Mouse (Mus musculus): ENCODE data around the gene Sh3bgrl3.
A peak's percentile ranks its signal among the peaks of the same experiment; 100 is the strongest.

Sh3bgrl3 gene

GRCm38 (mm10) chr4:134110653-134111052 is 17.9 kb downstream of the Sh3bgrl3 start:
- no peak for DNase-seq (ENCODE audit: low spot score)

GRCm38 (mm10) chr4:134108196-134108595 is 20.4 kb downstream of the Sh3bgrl3 start:
- DNase-seq (ENCODE audit: low spot score) = no peak

DNA sequence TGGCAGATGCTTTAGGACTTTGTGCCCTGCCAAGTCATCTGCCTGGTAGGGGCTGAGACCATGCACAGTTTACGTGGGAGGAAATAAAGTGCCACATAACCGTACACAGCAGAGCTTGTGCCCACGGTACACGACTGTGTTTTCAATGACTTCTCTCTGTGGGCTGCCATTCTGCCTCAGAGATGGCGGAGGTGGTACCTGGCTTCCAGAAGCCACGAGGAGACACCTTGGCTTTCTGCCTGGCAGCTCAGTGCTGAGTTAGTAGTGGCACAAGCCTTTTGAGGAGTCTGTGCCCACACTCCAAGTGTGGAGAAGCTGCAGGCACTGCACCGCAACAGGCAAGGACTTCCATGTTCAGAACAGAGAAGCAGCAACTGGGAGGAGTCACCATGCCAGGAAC is 20.9 kb downstream of the Sh3bgrl3 start:
- no peak for DNase-seq (ENCODE audit: low spot score)

DNA sequence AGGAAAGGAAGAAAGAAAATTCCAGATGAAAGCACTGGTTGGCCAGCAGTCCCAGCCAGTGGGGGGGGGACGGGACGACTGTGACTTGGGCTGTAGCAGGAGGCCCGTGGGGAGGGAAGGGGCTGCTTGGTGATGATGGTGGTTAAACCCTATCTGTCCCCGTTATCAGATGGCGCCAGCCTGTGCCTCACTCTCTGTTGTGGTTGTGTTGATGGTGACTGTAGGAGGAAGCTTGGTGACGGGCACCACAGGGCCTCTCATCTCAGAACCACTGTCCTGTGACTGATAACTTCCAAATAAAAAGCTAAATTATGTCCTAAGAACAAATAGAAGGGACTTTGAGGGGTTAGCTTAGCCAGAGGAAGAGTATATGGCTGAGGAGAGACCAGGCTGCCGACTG is 22.5 kb downstream of the Sh3bgrl3 start:
- no peak for DNase-seq (ENCODE audit: low spot score)

DNA sequence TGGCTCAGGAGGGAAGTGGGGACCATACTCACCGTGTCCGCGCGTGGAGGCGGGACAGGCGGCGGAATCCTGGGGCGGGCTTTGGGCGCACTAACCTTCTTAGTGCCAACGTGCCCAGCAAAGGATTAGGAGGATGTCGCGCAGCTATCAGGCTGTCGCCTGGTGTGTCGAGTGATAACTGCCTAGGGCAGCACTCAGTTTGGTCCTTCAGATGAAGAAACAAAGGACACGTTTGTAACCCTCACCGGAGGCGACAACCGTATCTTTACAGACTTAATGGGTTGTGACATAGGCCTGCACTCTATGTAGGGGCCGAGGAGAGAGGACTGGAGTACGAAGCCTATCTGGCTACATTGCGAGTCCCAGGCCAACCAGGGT is 25.9 kb downstream of the Sh3bgrl3 start:
- DNase-seq (ENCODE audit: low spot score) = no peak

DNA sequence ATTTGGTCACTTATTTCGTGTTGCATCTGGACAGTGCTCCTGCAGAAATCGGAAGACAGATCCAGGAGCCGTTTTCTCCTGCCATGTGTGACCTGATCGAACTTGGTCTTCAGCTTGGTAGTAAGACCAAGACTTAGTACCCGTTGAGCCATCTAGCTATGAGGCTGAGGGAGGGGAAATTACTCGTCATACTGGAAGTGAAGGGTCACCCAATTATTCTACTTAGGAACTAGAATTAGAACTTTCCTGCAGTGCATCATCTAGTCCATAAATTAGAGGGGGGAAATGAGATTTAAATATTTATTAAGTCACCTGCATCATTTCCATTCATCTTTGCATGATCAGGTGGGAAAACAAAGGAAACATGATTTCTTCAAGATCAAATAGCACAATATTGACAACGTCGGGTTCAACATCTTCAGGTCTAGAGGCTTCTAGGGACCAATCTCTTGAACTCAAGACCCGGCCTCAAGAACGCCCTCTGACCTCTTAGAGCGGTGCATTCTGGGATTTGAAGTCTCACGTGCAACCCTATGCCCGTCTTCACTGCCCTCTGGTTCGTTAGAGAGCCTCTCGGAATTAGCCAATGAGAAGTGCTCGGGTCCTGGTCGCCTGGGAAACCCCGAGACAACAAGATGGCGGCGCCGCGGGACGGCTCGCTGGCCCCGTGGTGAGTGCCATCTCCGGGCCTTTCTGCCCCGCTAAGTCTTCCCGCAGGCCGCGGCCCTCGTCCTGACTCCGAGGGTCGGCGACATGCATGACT is 26.4 kb downstream of the Sh3bgrl3 start, which contains the start of gene Ubxn11:
TSS of gene Ubxn11 (plus strand) at position 592 of the 763 bp plus-strand sequence.
- DNase-seq (ENCODE audit: low spot score) = peak; percentile 89

DNA sequence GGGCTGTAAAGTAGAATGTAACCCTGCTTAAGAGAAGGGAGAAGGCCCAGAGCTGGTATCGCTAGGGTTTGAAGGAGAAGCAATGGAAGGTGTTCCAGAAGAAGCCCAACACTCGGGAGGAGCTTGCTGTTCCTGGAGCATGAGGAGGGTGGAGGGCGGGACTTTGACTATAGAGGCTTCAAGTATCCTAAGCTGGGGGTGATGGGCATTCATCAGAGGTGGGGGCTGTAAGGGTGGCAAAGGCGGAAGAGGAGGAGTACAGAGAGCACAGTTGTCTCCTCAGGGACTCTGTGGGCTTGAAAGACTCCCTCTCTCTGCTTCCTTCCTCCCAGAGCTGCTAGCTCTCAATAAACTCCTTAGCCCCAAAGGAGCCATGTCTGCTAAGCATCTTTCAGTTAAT is 28.3 kb downstream of the Sh3bgrl3 start:
- DNase-seq (ENCODE audit: low spot score) = no peak

- no peak for DNase-seq (ENCODE audit: low spot score)
Measured at GRCm38 (mm10) chr4:134098628-134099027, 30.0 kb downstream of the Sh3bgrl3 start.

DNA sequence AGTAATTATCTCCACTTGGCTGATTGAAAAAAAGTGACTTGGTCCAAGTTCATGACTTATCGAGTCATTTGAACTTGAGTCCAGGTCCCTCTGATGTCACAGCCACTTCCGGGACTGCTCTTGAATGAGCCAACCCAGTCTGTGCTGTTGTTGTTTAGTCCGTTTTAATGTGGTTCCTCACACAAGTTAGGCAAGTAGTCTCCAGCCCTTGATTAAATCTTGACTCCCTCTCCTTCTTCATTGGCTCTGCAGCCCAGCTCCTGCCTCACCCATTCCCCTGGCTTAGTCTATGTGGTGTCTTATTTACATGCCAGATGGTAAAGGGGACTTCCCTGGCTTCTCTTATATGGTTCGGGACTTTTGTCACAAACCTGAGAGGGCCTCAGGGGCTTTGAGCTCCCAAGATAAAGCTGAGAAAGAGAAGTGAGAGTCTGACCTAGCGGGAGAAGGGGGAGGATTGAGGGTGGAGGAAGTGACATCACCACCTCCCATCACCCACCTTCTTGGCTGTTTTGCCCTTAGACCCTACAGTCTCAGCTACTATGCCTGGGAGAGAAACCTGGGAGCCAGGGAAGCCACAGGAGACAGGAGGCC is 31.5 kb downstream of the Sh3bgrl3 start:
- no peak for DNase-seq (ENCODE audit: low spot score)

GRCm38 (mm10) chr4:134096120-134096519 is 32.5 kb downstream of the Sh3bgrl3 start:
- DNase-seq (ENCODE audit: low spot score) = no peak

DNA sequence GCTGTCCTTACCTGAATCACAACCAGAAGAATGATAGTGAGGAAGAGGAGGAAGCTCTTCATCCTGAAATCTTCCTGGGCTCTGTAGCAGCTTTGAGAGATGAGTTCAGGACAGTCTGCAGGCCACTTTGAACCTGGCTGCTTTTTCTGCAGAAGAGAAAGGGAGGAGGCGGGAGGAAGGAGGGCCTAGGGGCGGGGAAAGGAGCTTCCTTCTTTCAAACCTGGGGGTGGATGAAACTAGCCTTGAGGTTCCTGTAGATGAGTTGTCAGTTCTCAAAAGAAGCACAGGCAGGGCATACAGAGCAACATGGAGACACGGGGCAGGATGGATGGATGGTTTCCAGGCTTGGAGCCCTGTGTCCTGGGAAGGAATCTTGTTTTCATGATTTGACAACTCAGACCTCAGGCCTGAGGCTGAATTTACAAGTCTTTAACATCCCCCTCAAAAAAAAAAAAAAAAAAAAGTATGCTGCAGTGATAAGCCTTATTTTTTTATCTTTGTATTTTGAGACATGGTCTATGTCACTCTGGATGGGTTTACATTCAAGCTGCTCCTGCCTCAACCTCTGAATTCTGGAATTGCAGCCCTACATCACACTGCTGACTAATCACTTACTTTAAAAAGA is 33.6 kb downstream of the Sh3bgrl3 start, which contains the start of gene Cd52:
TSS of gene Cd52 (minus strand) at position 160 of the 625 bp plus-strand sequence.
- no peak for DNase-seq (ENCODE audit: low spot score)

DNA sequence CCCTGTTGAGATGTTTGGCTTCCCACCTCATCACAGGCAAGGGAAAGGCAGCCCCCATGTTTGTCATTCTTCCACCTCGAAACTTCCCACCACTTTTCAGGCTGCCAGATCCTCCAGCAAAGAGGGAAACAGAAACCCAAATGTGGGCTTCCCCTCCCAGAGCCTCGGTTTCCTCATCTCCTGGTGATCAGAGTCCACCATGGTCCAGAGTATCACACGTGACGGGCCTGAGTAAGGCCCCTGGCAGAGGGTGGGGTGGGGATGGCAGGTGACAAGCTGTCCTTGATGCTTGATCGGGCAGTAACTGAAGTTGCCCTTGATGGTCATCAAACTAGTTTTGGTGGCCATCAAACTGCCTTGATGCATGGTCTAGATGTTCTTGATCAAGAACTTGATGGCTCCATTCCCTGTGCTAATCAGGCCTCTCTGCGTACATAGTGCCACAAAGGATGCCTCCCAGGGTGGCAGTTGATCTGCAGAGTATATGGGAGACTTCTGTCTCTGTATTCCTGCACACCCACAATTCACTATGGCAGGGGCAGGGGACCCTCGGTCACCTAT is 34.5 kb downstream of the Sh3bgrl3 start:
- no peak for DNase-seq (ENCODE audit: low spot score)

GRCm38 (mm10) chr4:134092382-134093288 is 36.0 kb downstream of the Sh3bgrl3 start:
- DNase-seq (ENCODE audit: low spot score) = peak; percentile 78

DNA sequence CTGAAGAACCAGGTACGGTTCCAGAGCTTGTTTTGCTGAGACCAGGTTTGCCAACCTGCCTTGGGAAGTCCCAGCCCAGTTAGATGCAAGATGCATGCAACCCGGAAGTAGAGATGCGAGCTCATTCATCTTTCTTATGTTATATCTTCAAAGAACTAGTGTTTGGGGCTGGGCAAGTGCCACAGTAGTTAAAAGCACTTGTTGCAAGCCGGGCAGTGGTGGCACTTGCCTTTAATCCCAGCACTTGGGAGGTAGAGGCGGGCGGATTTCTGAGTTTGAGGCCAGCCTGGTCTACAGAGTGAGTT is 37.4 kb downstream of the Sh3bgrl3 start:
- DNase-seq (ENCODE audit: low spot score) = no peak

DNA sequence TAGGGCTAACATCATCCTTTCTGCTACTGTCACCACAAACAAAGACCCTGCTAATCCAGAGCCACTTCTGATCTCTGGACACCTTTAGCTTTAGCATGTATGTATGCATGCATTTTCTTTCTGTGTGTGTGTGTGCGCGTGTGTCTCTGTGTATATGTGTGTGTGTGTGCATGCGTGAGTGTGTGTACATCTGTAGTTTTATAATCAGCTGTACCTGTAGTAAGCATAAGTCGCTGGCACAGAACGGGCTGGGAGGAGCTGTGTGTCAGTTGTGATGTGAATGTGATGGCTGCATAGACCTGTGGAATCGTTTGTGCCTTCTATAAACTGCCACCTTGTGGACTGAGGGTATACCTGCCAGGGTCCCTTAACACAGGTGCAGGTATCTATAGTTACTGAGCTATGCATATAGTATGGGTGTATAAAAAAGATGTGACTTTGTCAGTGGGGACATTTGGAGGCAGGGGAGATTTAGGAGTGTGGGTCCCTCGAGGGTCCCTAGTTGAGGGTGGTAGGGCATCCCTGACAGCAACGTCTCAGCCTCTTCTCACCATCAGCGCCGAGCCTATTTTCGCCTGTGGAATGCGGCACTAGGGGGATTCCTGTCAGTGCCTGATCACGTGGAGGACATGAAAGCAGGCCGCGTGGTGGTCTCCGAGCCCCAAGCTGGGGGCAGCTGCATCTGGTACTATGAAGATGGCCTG is 37.9 kb downstream of the Sh3bgrl3 start:
- DNase-seq (ENCODE audit: low spot score) = no peak

DNA sequence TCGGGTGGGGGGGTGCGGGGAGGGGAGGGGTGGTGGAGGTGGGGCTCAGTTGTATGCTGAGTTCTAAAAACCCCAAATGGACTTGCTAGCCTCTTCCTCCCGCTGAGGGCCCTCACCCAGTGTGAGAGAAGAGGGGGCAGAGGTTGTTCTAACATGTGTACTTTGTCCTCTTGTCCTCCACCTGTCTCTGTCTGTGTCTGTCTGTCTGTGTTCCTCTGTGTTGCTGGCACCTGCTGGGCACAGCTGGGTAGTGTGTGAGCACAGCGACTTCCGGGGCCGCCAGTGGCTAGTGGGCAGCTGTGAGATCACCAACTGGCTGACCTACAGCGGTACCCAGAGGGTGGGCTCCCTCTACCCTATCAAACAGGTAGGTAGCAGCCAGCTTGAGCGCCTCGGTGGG is 39.6 kb downstream of the Sh3bgrl3 start:
- DNase-seq (ENCODE audit: low spot score) = no peak

DNA sequence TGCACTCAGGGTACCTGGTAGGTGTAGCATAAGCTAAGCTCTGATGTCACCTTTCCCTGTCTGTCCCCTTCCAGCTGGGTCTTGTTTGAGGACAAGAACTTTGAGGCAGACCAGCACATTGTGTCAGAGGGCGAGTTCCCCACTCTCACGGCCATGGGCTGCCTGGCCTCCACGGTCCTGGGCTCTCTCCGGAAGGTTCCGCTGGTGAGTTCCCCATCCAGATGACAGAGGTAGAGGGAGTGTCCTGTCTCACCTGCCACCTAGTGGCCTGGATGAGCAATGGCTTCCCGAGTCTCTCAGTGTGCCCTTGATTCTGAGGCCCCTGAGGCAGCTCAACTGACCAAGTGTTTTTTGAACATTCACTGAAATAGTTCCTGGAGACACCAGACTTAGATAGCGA is 41.2 kb downstream of the Sh3bgrl3 start:
- no peak for DNase-seq (ENCODE audit: low spot score)

DNA sequence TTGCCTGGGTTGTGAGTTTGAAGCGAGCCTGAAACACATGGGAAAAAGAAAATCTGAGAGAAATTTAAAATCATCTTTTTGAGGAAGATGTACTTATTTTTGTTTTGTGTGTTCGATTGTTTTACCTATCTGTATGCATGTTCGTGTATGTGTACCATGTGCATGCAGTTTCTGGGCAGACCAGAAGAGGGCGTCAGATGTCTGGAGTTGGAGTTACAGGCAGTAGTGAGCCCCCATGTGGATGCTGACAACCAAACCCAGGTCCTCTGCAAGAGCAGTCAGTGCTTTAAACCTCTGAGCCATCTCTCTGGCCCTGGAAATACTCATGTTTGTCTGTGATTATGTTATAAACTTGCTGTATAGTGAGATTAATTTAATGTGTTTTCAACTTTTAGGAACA is 43.6 kb downstream of the Sh3bgrl3 start:
- DNase-seq (ENCODE audit: low spot score) = no peak

GRCm38 (mm10) chr4:134082460-134082859 is 46.1 kb downstream of the Sh3bgrl3 start:
- DNase-seq (ENCODE audit: low spot score) = no peak

DNA sequence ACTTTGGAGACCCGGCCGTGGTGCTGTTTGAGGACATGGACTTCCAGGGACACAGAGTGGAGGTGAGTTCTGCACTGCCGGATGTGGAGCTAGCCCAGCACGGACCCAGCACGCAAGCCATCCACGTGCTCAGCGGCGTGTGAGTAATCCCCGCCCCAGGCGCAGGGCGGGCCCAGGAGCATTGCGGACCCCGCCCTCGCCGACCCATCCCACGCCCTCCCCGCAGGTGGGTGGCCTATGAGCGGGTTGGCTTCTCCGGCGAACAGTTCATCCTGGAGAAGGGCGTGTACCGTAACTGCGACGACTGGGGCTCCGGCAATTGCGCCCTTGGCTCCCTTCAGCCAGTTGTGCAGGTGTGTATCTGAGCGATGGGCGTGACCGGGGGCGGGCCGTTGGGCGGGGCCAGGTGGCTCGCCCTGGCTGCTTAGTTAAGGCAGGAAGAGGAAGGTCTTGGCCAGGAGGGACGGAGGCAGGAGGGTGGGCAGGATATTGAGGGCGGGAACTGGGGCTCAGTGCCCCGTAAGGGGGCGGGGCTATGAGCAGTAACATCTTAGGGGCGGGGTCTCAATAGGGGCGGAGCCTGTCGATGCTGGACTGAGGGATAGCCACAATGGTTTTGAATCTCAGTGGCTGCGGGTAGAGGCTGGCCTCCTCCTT is 46.7 kb downstream of the Sh3bgrl3 start:
- DNase-seq (ENCODE audit: low spot score) = peak; percentile 79

DNA sequence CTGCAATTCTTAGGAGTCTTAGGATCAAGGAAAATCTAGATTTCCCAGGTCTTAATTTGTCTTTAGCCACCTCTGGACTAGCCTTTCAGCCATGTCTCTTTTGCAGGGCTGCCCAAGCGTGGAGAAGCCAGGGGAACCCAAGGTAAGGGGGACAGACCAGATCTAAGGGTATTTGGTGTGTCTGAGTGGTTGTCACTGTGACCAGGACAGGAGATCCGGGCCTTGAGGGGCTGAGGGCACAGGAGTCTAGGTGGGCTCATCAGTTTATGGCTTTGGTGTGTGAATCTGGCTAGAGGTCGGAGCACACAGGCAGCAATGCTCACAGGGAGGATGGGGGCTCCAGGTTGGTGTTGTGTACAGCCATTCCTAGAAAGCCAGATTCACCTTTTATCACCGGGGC is 47.9 kb downstream of the Sh3bgrl3 start:
- no peak for DNase-seq (ENCODE audit: low spot score)

Data from testis, postnatal 10 days (tissue).